Mouse (Mus musculus) adrenal gland (tissue): ENCODE measurements around the gene Gm27029.
"Not testable (repeated sequence)": the region's sequence is repeated elsewhere in the genome, so short reads cannot be mapped to it uniquely, and the experiment has no call there.

Experiments
- intact Hi-C: fragments of 180-260 bp; cut with DNase I; formaldehyde crosslinking; loops from one replicate; pipeline ENCODE4 v1.15.1; 2025

The Gm27029 gene

DNA sequence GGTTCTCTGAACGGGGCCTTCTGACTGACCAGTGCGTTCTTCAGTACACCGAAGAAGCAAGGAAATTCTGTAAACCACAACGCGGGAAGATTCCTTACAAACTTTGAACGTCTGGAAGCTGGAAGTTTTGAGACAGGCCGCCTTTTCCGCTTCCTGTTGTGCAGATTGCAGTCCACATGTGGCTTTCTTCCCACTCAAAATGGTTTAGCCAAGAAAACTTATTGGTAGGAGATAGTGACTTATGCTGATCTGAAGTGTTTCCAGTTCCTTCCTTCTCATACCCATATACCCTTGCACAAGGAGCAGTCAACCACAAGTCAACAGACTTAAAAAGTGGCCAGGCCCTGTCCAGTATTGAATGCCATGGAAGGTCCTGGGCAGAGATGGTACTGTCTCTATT is 1.6 kb upstream of the Gm27029 start:
- intact Hi-C loops = no loop called here

DNA sequence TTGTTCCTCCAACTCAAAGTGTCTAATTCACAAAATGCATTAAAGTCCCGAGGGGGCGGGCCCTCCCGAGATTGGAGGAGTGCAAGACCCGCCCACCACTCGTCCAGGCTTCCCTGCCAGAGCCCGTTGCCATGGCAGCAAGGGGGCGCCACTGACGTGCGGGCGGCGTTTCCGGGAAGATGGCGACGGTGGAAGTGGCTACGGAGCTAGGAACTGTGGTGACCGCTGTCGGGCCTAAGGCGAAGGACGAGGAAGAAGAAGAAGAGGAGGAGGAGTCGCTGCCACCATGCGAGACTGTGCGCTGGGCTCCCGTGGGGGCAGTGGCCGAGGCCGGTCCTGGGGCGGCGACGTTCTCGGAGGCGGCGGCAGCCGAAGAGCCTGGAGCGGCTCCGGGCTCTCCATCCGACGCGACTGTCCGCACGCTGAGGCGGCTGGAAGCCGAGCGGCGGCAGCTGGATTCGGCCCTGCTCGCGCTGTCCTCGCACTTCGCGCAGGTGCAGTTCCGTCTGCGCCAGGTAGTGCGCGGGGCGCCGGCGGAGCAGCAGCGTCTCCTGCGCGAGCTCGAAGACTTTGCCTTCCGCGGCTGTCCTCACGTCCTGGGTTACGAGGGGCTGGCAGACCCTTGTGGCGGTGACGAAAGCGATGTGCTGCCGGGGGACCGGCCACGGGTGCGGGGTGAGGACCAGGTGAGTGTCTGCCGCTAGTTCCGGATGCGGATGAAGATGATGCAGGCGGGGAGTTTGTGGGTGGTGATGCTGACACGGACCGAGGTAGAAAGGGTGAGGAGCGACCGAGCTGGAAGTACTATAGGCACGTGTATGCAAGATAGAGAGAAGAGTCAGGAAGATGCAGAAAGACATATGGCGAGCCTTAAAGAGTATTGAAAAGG is 573 bp upstream of the Gm27029 start, which contains the start of the genes Rundc1 and Ptges3l:
Rundc1 (plus strand) TSS at position 161 of the 889 bp plus-strand sequence.
Ptges3l (minus strand) TSS at position 409 of the 889 bp plus-strand sequence.
- intact Hi-C loops = no loop called here

DNA sequence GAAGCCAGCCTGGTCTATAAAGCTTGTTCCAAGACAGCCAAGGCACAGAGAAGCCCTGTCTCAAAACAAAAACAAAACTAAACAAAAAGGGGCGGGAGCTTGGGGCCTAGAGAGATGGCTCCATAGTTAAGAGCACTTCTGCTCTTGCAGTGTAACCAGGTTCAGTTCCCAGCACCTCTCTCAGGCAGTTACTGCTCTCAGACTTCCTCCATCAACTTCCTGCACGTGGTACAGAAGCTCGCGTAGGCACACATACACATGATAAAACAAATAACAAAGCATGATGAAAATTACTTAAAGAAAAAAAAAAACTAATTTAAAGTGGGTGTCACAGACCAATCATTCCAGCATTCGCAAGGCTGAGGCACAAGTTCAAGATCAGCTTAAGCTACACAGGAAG is 4.4 kb downstream of the Gm27029 start:
- intact Hi-C loops = no loop called here

DNA sequence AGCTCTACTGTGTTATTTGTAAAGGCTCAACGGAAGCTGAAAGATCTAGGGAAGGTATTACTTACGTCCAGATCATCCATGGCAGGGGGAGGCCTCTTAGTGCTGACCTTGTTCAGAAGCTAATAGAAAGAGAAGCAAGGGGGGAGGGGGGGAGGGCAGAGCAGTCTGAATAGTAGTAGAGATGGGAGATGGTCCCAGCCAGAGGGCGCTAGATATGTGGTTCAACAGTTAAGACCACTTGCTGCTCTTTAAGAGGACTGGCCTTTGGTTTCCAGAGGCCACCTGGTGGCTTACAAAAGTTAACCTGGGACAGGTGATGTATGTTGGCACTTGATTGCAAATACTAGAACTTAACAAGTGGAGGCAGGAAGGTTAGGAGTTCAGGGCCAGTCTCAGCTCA is 5.0 kb downstream of the Gm27029 start:
- intact Hi-C loops = no loop called here

DNA sequence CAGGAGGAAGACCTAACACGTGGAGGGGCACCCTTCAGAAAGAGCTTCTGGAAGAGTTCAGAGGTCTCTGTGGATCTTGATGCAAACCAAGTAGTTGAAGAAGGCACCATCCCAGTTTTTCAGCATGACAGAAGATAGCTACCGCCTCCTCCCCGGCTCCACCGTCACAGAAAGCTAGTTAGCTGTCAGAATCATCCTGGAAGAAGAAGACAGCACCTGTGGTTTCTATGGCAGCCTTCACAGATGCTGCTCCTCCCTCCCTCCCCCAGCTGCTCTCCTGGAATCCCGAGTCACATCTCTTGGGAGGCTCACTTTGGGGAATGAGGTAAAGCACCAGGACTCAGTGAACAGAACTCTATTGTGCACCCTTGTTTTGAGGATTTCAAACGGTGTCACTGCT is 5.6 kb downstream of the Gm27029 start:
- intact Hi-C loops = no loop called here

DNA sequence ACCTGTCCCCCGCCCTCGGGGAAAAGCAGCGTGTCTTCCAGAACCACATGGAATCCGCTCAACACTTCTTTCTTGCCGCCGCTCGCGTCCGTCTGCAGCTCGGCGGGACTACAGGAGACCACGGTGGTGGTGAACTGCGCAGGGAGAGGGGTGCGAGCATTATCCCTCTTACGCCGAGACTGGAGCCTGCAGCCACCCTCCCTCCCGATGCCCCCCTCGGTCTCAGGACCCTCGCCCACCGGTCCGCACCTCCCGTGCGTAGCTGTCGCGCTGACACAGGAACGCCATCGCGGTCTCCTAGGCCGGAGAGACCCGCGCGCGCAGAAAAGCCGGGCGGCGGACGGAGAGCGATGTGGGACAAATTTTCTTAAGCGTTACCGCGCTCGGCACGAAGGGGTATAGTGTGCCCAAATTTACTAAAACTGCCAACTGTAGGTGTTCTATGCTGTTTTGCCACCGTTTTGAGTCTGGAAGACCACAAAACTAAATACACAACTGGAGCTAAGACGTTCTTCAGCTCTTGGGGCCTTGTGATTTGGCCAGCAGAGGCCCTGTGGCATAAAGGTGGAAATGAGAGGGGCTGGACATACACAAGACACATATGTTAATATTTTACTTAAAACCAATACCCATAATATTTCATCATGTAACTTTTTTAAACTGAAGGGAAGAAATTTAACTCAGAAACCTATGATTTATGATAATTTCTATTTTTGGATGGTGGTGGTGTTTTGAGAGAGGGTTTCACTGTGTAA is 7.3 kb downstream of the Gm27029 start, which contains the start of gene Aarsd1:
Aarsd1 (minus strand) TSS at position 515 of the 755 bp plus-strand sequence.
- intact Hi-C loops = no loop called here

DNA sequence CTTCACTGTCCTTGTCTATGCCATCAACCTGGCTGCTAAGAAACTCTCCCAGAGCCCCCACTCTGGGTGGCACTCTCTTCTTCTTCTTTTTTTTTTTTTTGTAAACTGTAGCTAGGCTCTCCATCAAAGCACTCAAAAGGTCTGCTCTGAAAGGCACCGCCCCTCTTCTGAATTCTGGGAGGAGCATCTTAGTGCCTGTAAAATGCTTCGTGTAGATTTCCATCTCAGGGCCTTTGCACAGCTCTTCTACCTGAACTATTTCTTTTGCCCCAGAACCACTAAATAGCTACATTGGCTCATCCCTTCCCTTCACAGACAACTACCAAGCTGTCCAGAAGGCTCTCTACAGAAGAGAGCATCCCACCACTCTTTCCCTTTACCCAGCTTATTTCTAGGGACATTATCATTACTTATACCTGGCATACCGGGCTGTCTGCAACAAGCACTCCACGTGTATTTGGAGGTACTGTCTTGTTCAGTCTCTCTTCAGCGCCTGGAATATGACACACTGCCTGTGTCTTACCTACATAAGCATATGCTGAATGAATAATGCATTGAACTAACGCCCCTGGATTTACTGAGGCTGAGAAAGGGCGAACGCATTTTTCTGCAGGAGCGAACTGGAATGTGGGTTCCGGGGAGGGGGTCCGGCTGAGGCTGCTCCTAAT is 8.0 kb downstream of the Gm27029 start:
- intact Hi-C loops = no loop called here

DNA sequence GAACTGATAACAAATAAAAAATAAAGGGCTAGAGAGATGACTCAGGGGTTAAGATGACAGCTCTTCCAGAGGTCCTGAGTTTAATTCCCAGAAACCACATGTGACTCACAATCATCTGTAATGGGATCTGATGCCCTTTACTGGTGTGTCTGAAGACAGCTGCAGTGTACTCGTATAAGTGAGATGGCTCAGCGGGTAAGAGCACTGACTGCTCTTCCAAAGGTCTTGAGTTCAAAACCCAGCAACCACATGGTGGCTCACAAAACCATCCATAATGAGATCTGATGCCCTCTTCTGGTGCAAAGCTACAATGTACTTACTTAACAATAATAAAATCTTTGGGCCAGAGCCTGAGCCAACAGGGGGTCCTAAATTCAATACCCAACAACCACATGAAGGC is 9.3 kb downstream of the Gm27029 start:
- intact Hi-C loops = no loop called here

DNA sequence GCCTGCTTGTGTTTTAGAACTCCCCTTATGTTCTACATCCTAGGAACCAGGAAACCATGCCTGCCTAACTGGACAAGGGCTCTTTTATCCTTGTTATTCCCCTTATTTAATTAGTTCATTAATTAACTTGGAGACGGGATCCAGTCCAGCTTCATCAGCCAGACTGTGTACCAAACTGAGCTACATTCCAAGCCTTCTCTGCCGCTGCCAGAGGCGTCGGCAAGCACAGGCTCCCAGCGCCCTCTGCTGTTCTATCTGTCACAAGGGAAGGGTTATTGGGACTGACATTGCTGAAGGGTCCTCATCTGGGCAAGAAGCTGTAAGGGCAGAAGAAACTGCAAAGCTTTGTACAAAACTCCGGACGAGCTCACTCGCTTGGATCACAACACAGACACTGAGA is 29.5 kb downstream of the Gm27029 start:
- intact Hi-C loops = loop anchor here (1.0 to 10.0 kb wide), 3 partner anchors 72 to 190 kb away; no protein-coding TSS in a partner anchor

DNA sequence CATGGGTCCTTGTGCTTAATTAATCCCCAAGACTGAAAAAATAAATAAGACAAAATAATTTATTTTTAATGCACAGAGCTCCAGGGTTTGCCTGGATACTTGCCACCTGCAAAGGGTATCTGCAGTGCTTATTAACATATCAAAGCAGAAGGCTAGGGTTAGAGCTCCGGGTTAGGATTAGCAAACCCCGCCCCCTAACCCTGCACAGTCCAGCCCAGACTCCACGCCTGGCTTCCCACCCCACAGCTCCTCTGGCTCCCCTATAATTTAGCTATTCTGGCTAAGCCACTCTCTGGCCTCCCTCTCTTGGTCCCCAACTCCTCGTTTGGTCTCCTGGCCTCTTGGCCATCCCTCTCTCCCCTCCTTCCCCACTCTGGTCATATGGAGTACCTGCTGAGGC is 42.8 kb downstream of the Gm27029 start:
- intact Hi-C loops = no loop called here

DNA sequence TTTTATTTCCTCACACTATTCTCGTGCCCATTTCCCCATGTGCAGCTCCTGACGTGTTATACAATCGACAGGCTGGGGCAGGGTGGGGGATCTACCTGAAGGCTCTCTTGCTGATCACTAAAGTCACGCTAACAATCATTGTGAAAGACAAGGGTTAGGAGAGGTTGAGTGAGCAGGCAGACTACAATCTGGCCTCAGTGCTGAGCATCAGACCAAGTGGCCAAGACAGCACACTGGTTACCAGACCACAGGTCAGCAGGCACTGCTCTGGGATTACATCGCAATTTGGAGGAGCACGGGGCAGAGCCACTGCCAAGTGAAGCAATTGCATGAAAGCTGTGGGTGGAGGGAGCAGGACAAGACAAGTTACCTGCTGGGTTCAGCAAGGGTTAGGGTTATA is 45.7 kb downstream of the Gm27029 start:
- intact Hi-C loops = no loop called here

DNA sequence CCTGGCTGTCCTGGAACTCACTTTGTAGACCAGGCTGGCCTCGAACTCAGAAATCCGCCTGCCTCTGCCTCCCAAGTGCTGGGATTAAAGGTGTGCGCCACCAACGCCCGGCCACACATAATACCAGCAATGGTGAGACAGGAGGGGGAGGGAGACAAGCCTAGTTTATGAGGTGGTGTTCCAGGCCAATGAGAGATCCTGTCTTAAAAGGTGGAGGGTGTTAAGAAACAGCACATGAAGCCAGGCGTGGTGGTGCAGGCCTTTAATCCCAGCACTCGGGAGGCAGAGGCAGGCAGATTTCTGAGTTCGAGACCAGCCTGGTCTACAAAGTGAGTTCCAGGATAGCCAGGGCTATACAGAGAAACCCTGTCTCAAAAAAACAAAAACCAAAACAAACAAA is 46.4 kb downstream of the Gm27029 start:
- intact Hi-C loops = not testable (repeated sequence)

DNA sequence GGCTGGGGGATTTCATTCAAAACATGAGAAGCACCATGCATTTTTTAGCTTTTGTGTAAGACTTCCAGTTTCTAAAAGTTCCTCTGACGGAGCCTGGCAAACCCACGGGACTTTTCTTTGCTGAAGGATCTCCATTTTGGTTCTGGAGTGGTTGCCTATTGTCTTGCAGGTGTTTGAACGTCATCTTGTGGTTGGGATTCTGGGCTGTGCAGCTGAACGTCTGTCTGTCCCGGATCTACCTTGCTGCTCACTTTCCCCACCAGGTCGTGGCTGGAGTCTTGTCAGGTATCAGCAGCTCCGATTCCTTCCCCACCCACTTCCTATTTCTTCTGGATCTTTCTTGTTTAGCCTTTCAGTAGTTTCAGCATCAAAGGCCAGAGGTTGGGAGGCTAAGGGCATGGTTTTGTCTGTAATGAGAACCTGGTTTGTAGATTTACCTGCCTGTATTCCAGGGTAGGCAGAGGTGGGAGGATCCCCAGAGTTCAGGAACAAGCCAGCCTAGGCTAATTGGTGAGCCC is 50.1 kb downstream of the Gm27029 start:
- intact Hi-C loops = no loop called here

DNA sequence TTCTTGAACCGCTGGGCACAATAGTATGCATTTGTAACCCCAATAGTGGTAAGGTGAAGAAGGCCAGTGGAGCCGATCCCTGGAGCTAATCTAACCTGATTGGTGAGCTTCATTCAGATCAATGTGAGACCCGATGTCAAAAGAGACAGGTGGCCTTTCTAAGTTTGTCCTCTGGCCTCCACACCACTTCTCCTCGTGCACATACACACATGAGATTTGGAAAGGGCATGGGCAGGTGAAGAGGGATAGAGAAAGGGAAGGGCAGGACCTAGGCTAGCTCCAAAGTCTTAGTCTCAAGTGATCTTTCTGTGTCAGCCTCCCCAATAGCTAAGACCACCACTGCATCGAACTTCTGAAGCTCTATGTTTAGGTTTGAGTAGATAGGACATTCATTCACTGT is 54.5 kb downstream of the Gm27029 start:
- intact Hi-C loops = no loop called here

DNA sequence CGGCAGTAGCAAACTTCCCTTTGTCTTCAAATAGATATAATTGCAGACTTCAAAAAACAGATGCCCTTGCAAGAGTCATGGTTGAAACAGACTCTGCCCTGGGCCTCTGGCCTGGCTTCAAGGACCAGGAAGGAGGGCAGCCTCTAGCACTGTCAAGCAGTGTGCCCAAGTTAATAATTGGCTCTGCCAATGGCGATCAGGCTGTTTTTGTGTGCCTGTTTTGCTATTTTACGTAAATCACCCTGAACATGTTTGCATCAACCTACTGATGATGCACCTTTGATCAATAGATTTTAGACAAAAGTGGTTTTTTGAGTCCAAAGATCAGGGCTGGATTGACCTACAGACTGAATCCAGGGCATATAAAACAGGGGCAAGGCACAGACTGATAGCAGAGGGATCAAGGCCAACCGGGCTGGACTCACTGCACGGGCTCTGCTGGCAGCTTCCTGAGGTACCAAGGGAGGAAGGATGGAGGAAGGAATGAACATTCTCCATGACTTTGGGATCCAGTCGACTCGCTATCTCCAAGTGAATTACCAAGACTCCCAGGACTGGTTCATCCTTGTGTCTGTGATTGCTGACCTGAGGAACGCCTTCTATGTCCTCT is 57.2 kb downstream of the Gm27029 start, which contains the start of gene G6pc:
G6pc (plus strand) TSS at position 236 of the 610 bp plus-strand sequence.
- intact Hi-C loops = no loop called here

DNA sequence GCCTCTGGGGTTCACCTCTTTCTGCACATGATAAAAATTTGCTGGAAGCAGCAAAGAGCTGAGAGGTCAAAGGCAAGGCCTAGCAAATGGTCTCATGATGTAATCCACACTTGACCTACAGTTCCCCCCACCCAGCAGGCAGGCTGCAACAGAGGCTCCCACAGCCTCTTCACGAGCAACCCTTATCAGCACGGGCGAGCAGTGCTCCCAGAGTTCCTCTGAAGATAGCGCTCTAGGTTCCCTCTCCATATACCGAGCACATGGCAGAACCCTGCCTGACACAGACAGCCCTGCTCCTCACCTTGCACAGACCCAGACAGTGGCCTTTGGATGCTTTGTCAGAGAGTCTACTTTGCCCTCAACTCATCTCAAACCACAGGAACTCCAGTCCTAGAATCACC is 60.1 kb downstream of the Gm27029 start:
- intact Hi-C loops = no loop called here

DNA sequence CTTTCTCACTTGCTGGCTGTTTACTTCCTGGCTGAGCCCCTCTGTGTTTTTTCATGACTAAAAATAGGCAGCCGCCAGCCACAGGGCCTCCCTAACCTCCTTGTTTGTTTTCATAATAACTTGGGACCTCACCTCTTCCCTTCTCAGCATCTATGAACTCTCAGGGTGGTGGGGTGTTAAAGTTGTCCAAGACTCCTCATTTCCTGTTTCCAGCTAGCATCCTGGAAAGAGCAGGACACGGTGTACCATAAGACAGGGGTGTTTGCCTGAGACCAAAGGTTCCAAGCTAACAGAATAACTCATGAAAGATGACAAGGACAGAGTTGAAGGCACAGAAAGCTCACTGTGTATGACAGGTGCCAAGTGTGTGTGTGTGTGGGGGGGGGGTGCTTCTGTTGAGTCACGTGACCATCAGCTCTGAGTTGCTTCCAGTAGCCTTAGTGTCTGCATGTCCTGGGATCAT is 63.9 kb downstream of the Gm27029 start:
- intact Hi-C loops = no loop called here

DNA sequence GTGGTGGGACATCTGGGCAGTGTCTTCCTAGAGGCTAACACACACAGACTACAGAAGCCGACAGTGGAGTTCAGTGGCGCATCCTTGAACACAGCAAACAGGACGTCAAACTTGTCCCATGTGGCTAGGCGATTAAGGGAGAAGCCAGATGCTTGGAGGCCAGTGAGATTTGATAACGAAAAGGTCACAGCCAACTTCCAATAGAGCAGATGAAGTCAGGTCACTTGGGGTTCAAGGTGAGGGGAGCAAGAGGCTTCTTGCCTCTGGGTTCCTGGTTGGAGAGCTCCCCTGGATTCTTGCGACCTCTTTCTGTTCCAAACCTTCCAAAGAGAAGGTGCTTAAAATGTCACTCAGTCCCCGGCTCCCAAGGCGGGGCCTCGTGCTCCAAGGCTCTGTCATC is 64.8 kb downstream of the Gm27029 start:
- intact Hi-C loops = no loop called here

DNA sequence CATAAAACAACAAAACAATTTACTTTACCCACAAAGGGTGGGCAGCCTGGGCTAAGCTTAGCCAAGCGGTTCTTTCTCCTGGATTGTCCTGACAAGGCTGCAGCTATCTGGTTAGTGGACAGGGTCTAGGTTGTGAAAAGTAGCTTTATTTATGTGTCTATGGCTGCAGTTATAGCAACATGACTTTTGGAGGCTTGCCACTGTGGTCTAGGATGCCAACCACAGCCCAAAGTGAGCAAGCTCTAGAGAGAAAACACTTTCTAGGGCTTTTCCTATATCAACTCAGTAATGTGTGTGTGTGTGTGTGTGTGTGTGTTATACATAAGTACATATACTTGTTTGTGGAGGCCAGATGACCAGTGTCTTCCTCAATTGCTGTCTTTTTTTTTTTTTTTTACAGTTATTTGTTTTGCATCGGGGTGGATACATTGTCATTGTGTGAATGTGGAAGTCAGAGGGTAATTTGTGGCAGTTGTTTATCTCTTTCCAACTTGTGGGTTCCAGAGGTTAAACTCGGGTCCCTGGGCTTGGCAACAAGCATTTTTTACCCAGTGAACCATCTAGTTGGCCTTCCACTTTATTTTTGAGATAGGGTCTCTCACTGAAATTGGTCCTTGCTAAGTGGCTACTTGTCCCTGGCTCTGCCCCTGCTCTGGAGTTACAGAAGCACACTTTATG is 67.0 kb downstream of the Gm27029 start:
- intact Hi-C loops = no loop called here
